Mouse (Mus musculus) forebrain, embryonic 14.5 days (tissue): ENCODE data around the gene Enox1. TPM values are rescaled to one million over a fixed set of nuclear protein-coding genes. Genes with fewer than 3 reads are reported as not detected.

Experiments
- ATAC-seq: fragments of 200-750 bp; cut with Nextera tagmentation; 2 replicates; pipeline ENCODE4 v1.8.0; 2017; ENCODE audit warnings: mild to moderate bottlenecking, moderate library complexity
- DNase-seq: peaks from one replicate; pipeline ENCODE4 v3.0.0-alpha.2; 2015; ENCODE audit warnings: low spot score
- H3K27ac ChIP-seq: fragments of 300-500 bp; sonication (generic); 2 replicates; pipeline ENCODE4 v1.5.1; 2014; ENCODE audit warnings: low read depth, mild to moderate bottlenecking, control low read depth, low read length, moderate library complexity
- H3K27me3 ChIP-seq: fragments of 300-500 bp; sonication (generic); replicated peaks from 2 replicates; pipeline ENCODE4 v1.6.1; 2014; ENCODE audit warnings: low read length, control low read depth, mixed read lengths; ENCODE audit not compliant: control insufficient read depth, insufficient read depth
- H3K36me3 ChIP-seq: fragments of 300-500 bp; sonication (generic); 2 replicates; pipeline ENCODE4 v1.6.1; 2014; ENCODE audit warnings: low read length, control low read depth; ENCODE audit not compliant: control insufficient read depth, insufficient read depth
- H3K4me1 ChIP-seq: fragments of 300-500 bp; sonication (generic); 2 replicates; pipeline ENCODE4 v1.6.1; 2014; ENCODE audit warnings: antibody characterized with exemption, low read length, control low read depth; ENCODE audit not compliant: control insufficient read depth, insufficient read depth
- H3K4me2 ChIP-seq: fragments of 300-500 bp; sonication (generic); 2 replicates; pipeline ENCODE4 v1.6.1; 2014; ENCODE audit warnings: mild to moderate bottlenecking, control low read depth, low read length
- H3K4me3 ChIP-seq: fragments of 300-500 bp; sonication (generic); 2 replicates; pipeline ENCODE4 v1.5.1; 2014; ENCODE audit warnings: low read depth, low read length, control low read depth
- H3K9ac ChIP-seq: fragments of 300-500 bp; sonication (generic); 2 replicates; pipeline ENCODE4 v1.6.1; 2014; ENCODE audit warnings: mild to moderate bottlenecking, low read length, control low read depth, moderate library complexity
- H3K9me3 ChIP-seq: fragments of 300-500 bp; sonication (generic); replicated peaks from 2 replicates; pipeline ENCODE4 v1.6.1; 2016; ENCODE audit warnings: low read length, control low read depth, mixed read lengths; ENCODE audit not compliant: control insufficient read depth
- WGBS: fragments of 180-500 bp; shearing (Covaris S2); extraction: QIAGEN DNeasy Blood & Tissue Kit; methylation state at CpG from one replicate; pipeline ENCODE4 v1.1.7; 2014; 5-methylcytosine and 5-hydroxymethylcytosine counted together
- polyA plus RNA-seq: library from polyadenylated mRNA; unstranded; fragments of >200 nt; fragmentation: Nextera tagmentation; extraction: Ambion mirVana; gene quantifications from 2 replicates; pipeline ENCODE4 v1.2.1, GENCODE M21; 2014

Gene Enox1
- polyA plus RNA-seq, 1 experiment from 2014 or later = 28.0 TPM

GRCm38 (mm10) chr14:77626557-77627507, 470.3 kb downstream of the Enox1 start:
- ATAC-seq = peak; percentile 73
- 7% methylated on average over 12 of the region's 12 CpGs for WGBS

GRCm38 (mm10) chr14:77632466-77633171, 476.1 kb downstream of the Enox1 start:
- Histone ChIP-seq H3K36me3 (no peaks in the 10 kb centered on the region), H3K4me3 (no peak overlapping the region), H3K9me3 (no peaks in the 10 kb centered on the region), H3K4me2 (no peak overlapping the region), H3K9ac (no peak overlapping the region), H3K27ac (no peak overlapping the region), H3K4me1 (peaks cover 38% of the 10 kb centered on the region), H3K27me3 (no peaks in the 10 kb centered on the region)
- WGBS = 79% methylated on average over 10 of the region's 10 CpGs
- DNase-seq (no peak), ATAC-seq (no peak)

More at GRCm38 (mm10) chr14:77626557-77627507, 470.3 kb downstream of the Enox1 start:
- H3K27ac ChIP-seq = peak overlapping the region; percentile 63
- H3K4me1 ChIP-seq = peaks cover 20% of the 10 kb centered on the region
- no peaks in the 10 kb centered on the region for H3K27me3 ChIP-seq
- H3K9me3 ChIP-seq = no peaks in the 10 kb centered on the region
- H3K36me3 ChIP-seq = no peaks in the 10 kb centered on the region
- no peak overlapping the region for H3K9ac ChIP-seq
- no peak overlapping the region for H3K4me3 ChIP-seq
- DNase-seq = peak; percentile 88
- H3K4me2 ChIP-seq = no peak overlapping the region

- 45% methylated on average over 2 of the region's 2 CpGs for WGBS
- DNase-seq = no peak
- H3K27me3 ChIP-seq = no peaks in the 10 kb centered on the region
- no peaks in the 10 kb centered on the region for H3K9me3 ChIP-seq
- no peaks in the 10 kb centered on the region for H3K36me3 ChIP-seq
- H3K4me3 ChIP-seq = no peak overlapping the region
- no peak overlapping the region for H3K4me2 ChIP-seq
- H3K27ac ChIP-seq = no peak overlapping the region
- ATAC-seq = no peak
- H3K4me1 ChIP-seq = peaks cover 36% of the 10 kb centered on the region
- no peak overlapping the region for H3K9ac ChIP-seq
Measured at GRCm38 (mm10) chr14:77633172-77633542, 476.6 kb downstream of the Enox1 start.

GRCm38 (mm10) chr14:77636931-77637330, 480.4 kb downstream of the Enox1 start:
- Histone ChIP-seq H3K9me3 (no peaks in the 10 kb centered on the region), H3K36me3 (no peaks in the 10 kb centered on the region), H3K4me3 (no peak overlapping the region), H3K27ac (no peak overlapping the region), H3K4me1 (peaks cover 39% of the 10 kb centered on the region), H3K4me2 (no peak overlapping the region), H3K27me3 (no peaks in the 10 kb centered on the region), H3K9ac (no peak overlapping the region)
- DNase-seq = no peak
- ATAC-seq = no peak
- WGBS = 52% methylated on average over 6 of the region's 6 CpGs

- no peaks in the 10 kb centered on the region for H3K9me3 ChIP-seq
- WGBS = 68% methylated on average over 3 of the region's 3 CpGs
Measured at GRCm38 (mm10) chr14:77638148-77638547, 481.6 kb downstream of the Enox1 start.

GRCm38 (mm10) chr14:77638616-77639015, 482.1 kb downstream of the Enox1 start:
- Histone ChIP-seq H3K4me3 (no peak overlapping the region), H3K4me2 (no peak overlapping the region), H3K36me3 (no peaks in the 10 kb centered on the region), H3K27ac (no peak overlapping the region), H3K27me3 (no peaks in the 10 kb centered on the region), H3K9ac (no peak overlapping the region), H3K4me1 (peaks cover 33% of the 10 kb centered on the region), H3K9me3 (no peaks in the 10 kb centered on the region)
- ATAC-seq (no peak), DNase-seq (no peak)
- 73% methylated on average over 3 of the region's 3 CpGs for WGBS

More at GRCm38 (mm10) chr14:77638148-77638547, 481.6 kb downstream of the Enox1 start:
- H3K9ac ChIP-seq = no peak overlapping the region
- H3K27me3 ChIP-seq = no peaks in the 10 kb centered on the region
- peaks cover 33% of the 10 kb centered on the region for H3K4me1 ChIP-seq
- DNase-seq = no peak
- no peaks in the 10 kb centered on the region for H3K36me3 ChIP-seq
- ATAC-seq = no peak
- no peak overlapping the region for H3K27ac ChIP-seq
- no peak overlapping the region for H3K4me3 ChIP-seq
- no peak overlapping the region for H3K4me2 ChIP-seq

- ATAC-seq = peak; percentile 66
- peaks cover 31% of the 10 kb centered on the region for H3K4me1 ChIP-seq
Measured at GRCm38 (mm10) chr14:77639586-77639985, 483.0 kb downstream of the Enox1 start.

GRCm38 (mm10) chr14:77642314-77642713, 485.8 kb downstream of the Enox1 start:
- H3K4me3 ChIP-seq = no peak overlapping the region
- peak overlapping the region; percentile 5; the same call in 1 of the 2 replicates for H3K27ac ChIP-seq
- no peaks in the 10 kb centered on the region for H3K9me3 ChIP-seq
- no peaks in the 10 kb centered on the region for H3K27me3 ChIP-seq
- ATAC-seq (peak; percentile 22; the same call in 1 of the 2 replicates), DNase-seq (no peak)
- H3K36me3 ChIP-seq = no peaks in the 10 kb centered on the region
- WGBS = 53% methylated on average over 6 of the region's 6 CpGs
- no peak overlapping the region for H3K4me2 ChIP-seq
- H3K4me1 ChIP-seq = peaks cover 16% of the 10 kb centered on the region
- no peak overlapping the region for H3K9ac ChIP-seq

More at GRCm38 (mm10) chr14:77639586-77639985, 483.0 kb downstream of the Enox1 start:
- no peak overlapping the region for H3K4me3 ChIP-seq
- no peak overlapping the region for H3K4me2 ChIP-seq
- DNase-seq = peak; percentile 85
- WGBS = 50% methylated on average over 2 of the region's 2 CpGs
- H3K9me3 ChIP-seq = no peaks in the 10 kb centered on the region
- H3K36me3 ChIP-seq = no peaks in the 10 kb centered on the region
- no peak overlapping the region for H3K9ac ChIP-seq
- H3K27ac ChIP-seq = peak overlapping the region; percentile 39; the same call in 1 of the 2 replicates
- H3K27me3 ChIP-seq = no peaks in the 10 kb centered on the region
